Mouse (Mus musculus) activated CD4-positive, CD25-positive, alpha-beta regulatory T cell (primary cell): ENCODE data around the gene 2700097O09Rik. TPM values are rescaled to one million over a fixed set of nuclear protein-coding genes. Genes with fewer than 3 reads are reported as not detected.

Source experiments
- polyA plus RNA-seq, 2 experiments: library from polyadenylated mRNA; unstranded; fragments of 100-300 nt; shearing (Covaris generic); gene quantifications; one replicate each; pipeline ENCODE4 v1.2.1; 2017

The 2700097O09Rik gene
- 10 to 100 TPM; 11.2 to 24.8 TPM for polyA plus RNA-seq

GRCm38 (mm10) chr12:55079726-55080600 lies at the start of gene 2700097O09Rik, which contains the start of gene Srp54a:
2700097O09Rik (minus strand) TSS chr12:55080110.
Srp54a (plus strand) TSS chr12:55080262.

GRCm38 (mm10) chr12:55124242-55124641 lies 44.3 kb upstream of the 2700097O09Rik start, which contains the start of gene Fam177a:
Fam177a (plus strand) TSS chr12:55124469.

GRCm38 (mm10) chr12:55013626-55014398 lies 66.1 kb downstream of the 2700097O09Rik start, which contains the start of gene Baz1a:
Baz1a (minus strand) TSS chr12:55014348.

Other genes with a start within 250 kb of the 2700097O09Rik start
- 10 to 100 TPM; 28.5 to 33.8 TPM for gene Cfl2, start 217.2 kb downstream of the 2700097O09Rik start, polyA plus RNA-seq
- gene Gm20403, start 93.6 kb downstream of the 2700097O09Rik start, polyA plus RNA-seq: 1 to 10 TPM; 5.0 to 6.7 TPM
- gene Baz1a, start 65.8 kb downstream of the 2700097O09Rik start, polyA plus RNA-seq: 100 to 1,000 TPM; 140 to 152 TPM
- 100 to 1,000 TPM; 134 to 148 TPM for gene Srp54a, start 152 bp upstream of the 2700097O09Rik start, polyA plus RNA-seq
- 10 to 100 TPM; 37.3 to 42.5 TPM for gene Fam177a, start 44.4 kb upstream of the 2700097O09Rik start, polyA plus RNA-seq
- gene Srp54b, start 75.0 kb upstream of the 2700097O09Rik start, polyA plus RNA-seq: 10 to 100 TPM; 28.8 to 37.8 TPM
- not detected for gene 1700047I17Rik2, start 119.5 kb upstream of the 2700097O09Rik start, polyA plus RNA-seq
- 10 to 100 TPM; 74.5 to 76.0 TPM for gene Srp54c, start 150.1 kb upstream of the 2700097O09Rik start, polyA plus RNA-seq
- gene 1110008L16Rik, start 219.5 kb upstream of the 2700097O09Rik start, polyA plus RNA-seq: 10 to 100 TPM in 1 of 2 experiments, 1 to 10 TPM in 1; 6.4 to 10.2 TPM
- gene Ppp2r3c, start 222.9 kb upstream of the 2700097O09Rik start, polyA plus RNA-seq: 10 to 100 TPM; 19.5 to 20.7 TPM